10 mouse cellular contexts compared by ENCODE assay signal in the genomic region with DNA sequence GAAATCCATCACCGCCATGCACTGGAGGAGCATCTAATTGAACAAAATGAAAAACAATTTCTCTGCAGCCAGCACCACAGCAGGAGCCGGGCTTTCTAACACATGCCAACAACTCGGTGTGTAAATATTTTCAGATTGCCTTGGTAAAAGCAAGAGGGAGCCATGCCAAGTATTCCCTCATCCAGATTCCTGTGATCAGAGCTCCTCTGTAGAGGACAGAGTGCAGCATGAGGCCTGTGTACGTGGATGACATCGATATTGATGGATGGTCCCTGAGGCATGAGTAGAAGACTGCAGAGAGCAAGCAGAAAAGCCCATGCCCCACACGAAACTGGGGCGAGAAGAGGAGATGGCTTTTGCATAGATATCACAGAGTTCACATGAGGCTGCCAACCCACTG.
DNase-seq lines count a peak whose midpoint lies in the region; ATAC-seq lines count a peak whose summit lies in the region.
"Had no signal": no experiment of that assay in that cellular context is flagged by ENCODE, and none has a peak within 500 bp of the region (broad histone marks: within the 10 kb centered on the region; RNA-seq: fewer than 3 reads in every experiment).

No protein-coding gene starts in this region.

- no peaks in the 10 kb centered on the region for H3K4me1 ChIP-seq in midbrain, embryonic 14.5 days (ENCODE audit: control insufficient read depth, insufficient read depth, low read length)
- no peaks in the 10 kb centered on the region for H3K4me1 ChIP-seq in midbrain, embryonic 10.5 days
- H3K4me1 ChIP-seq in neural tube, embryonic 13.5 days (replicated peaks) = 0 out of 2 replicates have a peak, but pooled peaks cover 7% of the 10 kb centered on the region

- no peak overlapping the region for H3K9ac ChIP-seq in midbrain, embryonic 14.5 days (replicated peaks; ENCODE audit: low read length)
- no peak overlapping the region for H3K9ac ChIP-seq in neural tube, embryonic 13.5 days

- H3K4me3 ChIP-seq in midbrain, embryonic 14.5 days (replicated peaks; ENCODE audit: low read depth, low read length) = no peak overlapping the region
- H3K4me3 ChIP-seq in midbrain, embryonic 10.5 days = no peak overlapping the region
- H3K4me3 ChIP-seq in neural tube, embryonic 13.5 days = no peak overlapping the region

- DNase-seq in gastrocnemius, postnatal 14 days = peak; percentile 6
- no peak for DNase-seq in gastrocnemius, adult 8-10 months (ENCODE audit: low spot score in 2 of 2)
- DNase-seq in midbrain, embryonic 14.5 days = peak; percentile 23
- no peak for DNase-seq in midbrain, embryonic 10.5 days (ENCODE audit: low spot score)
- DNase-seq in heart, postnatal 10 days = peak; percentile 31 to 45
- DNase-seq in thymus, postnatal 36 days = no peak
- DNase-seq in adrenal gland, adult 8-10 months = no peak
- DNase-seq: liver had no signal

- H3K27ac ChIP-seq in midbrain, embryonic 14.5 days (replicated peaks; ENCODE audit: low read depth, low read length) = no peak overlapping the region
- no peak overlapping the region for H3K27ac ChIP-seq in midbrain, embryonic 10.5 days (replicated peaks)
- H3K27ac ChIP-seq in neural tube, embryonic 13.5 days (replicated peaks) = no peak overlapping the region

- no peaks in the 10 kb centered on the region for H3K27me3 ChIP-seq in midbrain, embryonic 14.5 days (ENCODE audit: control insufficient read depth, insufficient read depth, low read length)
- no peaks in the 10 kb centered on the region for H3K27me3 ChIP-seq in midbrain, embryonic 10.5 days (ENCODE audit: low read depth, poor library complexity, severe bottlenecking)
- no peaks in the 10 kb centered on the region for H3K27me3 ChIP-seq in neural tube, embryonic 13.5 days

- no peak for ATAC-seq in midbrain, embryonic 14.5 days (ENCODE audit: low FRiP score, low TSS enrichment)
- ATAC-seq in neural tube, embryonic 13.5 days (ENCODE audit: low read depth) = peak; percentile 53; the same call in 1 of the 2 replicates
- ATAC-seq: CD4-positive, CD25-positive, alpha-beta regulatory T cell, adult 4 months had no signal

- no peaks in the 10 kb centered on the region for H3K9me3 ChIP-seq in midbrain, embryonic 14.5 days (ENCODE audit: control insufficient read depth, low read length)
- H3K9me3 ChIP-seq in midbrain, embryonic 10.5 days (replicated peaks) = no peaks in the 10 kb centered on the region
- H3K9me3 ChIP-seq in neural tube, embryonic 13.5 days = no peaks in the 10 kb centered on the region

- intact Hi-C loops in gastrocnemius, postnatal 14 days (cut with DNase I; ENCODE audit: low total_unique reads) = no loop called here
- intact Hi-C loops in heart, postnatal 10 days (cut with DNase I) = no loop called here

- H3K36me3 ChIP-seq in midbrain, embryonic 14.5 days (ENCODE audit: control insufficient read depth, insufficient read depth, low read length) = no peaks in the 10 kb centered on the region
- no peaks in the 10 kb centered on the region for H3K36me3 ChIP-seq in midbrain, embryonic 10.5 days
- no peaks in the 10 kb centered on the region for H3K36me3 ChIP-seq in neural tube, embryonic 13.5 days

- no peak overlapping the region for H3K4me2 ChIP-seq in midbrain, embryonic 14.5 days (ENCODE audit: low read length)
- H3K4me2 ChIP-seq in neural tube, embryonic 13.5 days = no peak overlapping the region

- 85% methylated on average over 7 of the region's 7 CpGs for WGBS in midbrain, embryonic 14.5 days
- 86% methylated on average over 7 of the region's 7 CpGs for WGBS in midbrain, embryonic 10.5 days
- WGBS in neural tube, embryonic 13.5 days = 62% methylated on average over 7 of the region's 7 CpGs

Comparison
In these comparisons a context has a peak if more than half of its experiments do, and no peak if none do; other contexts are left out.
1. DNase-seq: peak in gastrocnemius, postnatal 14 days (single experiment), midbrain, embryonic 14.5 days (single experiment) and heart, postnatal 10 days (2 of 2); none in gastrocnemius, adult 8-10 months (0 of 2), midbrain, embryonic 10.5 days (single experiment), thymus, postnatal 36 days (0 of 2) and adrenal gland, adult 8-10 months (single experiment).